Mouse (Mus musculus) lung, adult 2 months (tissue): ENCODE data around the gene Dstn.

ENCODE experiments used
- CTCF ChIP-seq: fragments of 200-500 bp; IDR thresholded peaks from 2 replicates; pipeline ENCODE4 v1.5.1; 2011; ENCODE audit warnings: mild to moderate bottlenecking, low read length, control low read depth; ENCODE audit not compliant: insufficient read depth
- POLR2A ChIP-seq: fragments of 200-500 bp; IDR thresholded peaks from 2 replicates; pipeline ENCODE4 v1.6.1; 2011; ENCODE audit warnings: low read depth, mild to moderate bottlenecking, control low read depth, low read length, borderline replicate concordance; ENCODE audit errors: extremely low read depth

- TF ChIP-seq CTCF, result no peak
- TF ChIP-seq POLR2A, result no peak
These were observed 40.6 kb downstream of the Dstn start for GRCm38 (mm10) chr2:143955746-143956145.
